Mouse (Mus musculus): ENCODE measurements around the gene Pop5. TPM values are rescaled to one million over a fixed set of nuclear protein-coding genes. Genes with fewer than 3 reads are reported as not detected.

The Pop5 gene
- total RNA-seq, 2 experiments from 2014 or later: 116 to 117 TPM

DNA sequence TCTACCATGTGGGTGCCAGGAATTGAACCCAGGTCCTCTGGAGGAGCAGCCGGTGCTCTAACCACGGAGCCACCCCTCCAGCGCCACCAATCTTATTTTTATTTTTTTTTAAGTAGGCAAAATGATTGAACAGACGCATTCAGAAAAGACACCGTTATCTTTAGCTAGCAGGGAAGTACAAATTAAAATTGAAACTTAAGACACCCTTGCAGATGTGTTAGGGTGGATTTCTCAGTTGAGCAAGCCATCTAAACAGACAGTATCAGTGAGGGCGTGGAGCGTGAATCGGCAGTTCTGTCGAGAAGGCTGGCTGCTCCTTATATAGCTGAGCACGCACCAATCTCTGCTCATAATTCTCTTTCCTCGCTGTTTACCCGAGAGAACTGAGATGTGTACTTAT is 17.6 kb upstream of the Pop5 start:
- peak overlapping the region; percentile 50 for H3K27ac ChIP-seq
- H3K4me3 ChIP-seq: no peak overlapping the region
- DNase-seq (ENCODE audit: extremely low spot score in 1 of 2, low spot score in 2 of 2): no peak
- TF ChIP-seq CTCF (IDR thresholded peaks at IDR 0.05): no peak
- intact Hi-C loops (cut with DNase I): no loop called here

DNA sequence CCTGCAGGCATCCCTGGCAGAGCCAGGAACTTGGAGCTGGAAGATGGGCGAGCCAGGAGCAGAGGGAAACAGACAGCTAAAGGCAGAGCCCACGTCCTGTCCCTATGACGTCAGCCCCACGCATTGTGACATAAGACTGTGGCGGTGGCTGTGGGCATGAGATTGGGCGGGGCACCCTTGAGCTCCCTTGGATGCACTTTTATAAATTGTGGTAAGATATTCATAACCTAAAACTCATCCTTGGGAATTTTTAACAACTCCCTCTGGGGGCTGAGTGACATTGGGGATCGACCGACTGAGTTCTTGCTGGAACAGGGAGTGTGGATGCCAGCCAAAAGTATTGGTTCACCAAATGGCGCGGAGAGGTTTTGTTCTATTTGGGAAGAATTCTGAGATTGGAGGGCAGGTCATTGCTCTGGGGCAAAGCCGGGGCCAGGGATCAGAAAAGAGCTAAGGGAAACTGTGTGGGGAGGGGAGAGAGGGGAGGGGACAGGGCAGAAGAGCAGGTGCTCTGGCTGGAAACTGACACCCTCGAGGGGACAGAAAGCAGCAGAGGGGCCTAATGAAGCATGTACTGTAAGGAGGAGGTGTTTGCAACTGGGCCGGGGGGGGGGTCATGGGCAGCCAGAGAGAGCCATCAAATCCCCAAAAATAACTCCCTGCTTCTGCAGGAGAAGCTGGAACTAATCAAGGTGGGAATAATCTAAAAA is 14.6 kb upstream of the Pop5 start:
- intact Hi-C loops (cut with DNase I): no loop called here
- no peak for TF ChIP-seq CTCF (IDR thresholded peaks at IDR 0.05)
- H3K27ac ChIP-seq: peak overlapping the region; percentile 52
- no peak overlapping the region for H3K4me3 ChIP-seq
- DNase-seq (ENCODE audit: extremely low spot score in 1 of 2, low spot score in 2 of 2): peak; percentile 53 to 71

- intact Hi-C loops (cut with DNase I): no loop called here
- peak; percentile 39 for TF ChIP-seq CTCF (IDR thresholded peaks at IDR 0.05)
Observed at GRCm38 (mm10) chr5:115222485-115222884, 13.2 kb upstream of the Pop5 start.

DNA sequence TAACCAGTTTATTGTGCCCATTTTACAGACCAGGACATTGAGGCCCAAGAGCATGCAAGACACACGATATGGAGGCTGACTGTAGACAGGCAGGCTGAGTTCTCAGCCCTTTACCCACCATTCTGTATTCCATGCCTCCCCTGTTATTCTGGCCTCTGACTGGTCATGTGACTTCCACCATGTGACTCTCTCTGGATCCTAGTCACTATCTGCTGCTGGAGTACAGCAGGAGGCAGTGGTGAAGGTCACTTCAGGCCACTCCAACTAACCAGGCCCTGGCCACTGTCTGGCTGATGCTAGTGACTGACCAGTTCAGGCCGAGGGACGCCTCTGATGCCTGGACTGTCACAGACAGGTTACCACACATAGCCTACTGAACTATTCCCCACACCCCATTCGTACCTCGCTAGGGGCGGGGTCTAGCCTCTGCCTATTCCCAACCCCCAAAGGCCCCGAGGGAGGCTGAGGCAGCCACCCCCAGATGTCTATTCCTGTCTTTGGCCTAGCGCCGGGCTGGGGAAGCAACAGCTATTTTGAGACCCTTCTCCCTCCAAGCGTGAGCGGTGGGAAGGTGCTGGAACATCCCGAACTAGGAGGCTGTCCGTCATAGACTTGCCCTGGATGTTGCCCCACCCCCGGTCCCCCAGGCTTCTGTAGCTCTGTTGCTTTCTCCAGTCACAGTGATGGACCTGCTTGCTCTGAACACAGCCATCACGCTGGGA is 4.6 kb upstream of the Pop5 start:
- DNase-seq (ENCODE audit: extremely low spot score in 1 of 2, low spot score in 2 of 2): peak; percentile 57 to 69
- Histone ChIP-seq H3K27ac (peak overlapping the region; percentile 83), H3K4me3 (no peak overlapping the region)
- no peak for TF ChIP-seq CTCF (IDR thresholded peaks at IDR 0.05)
- intact Hi-C loops (cut with DNase I): loop anchor here (1.0 kb wide), 2 partner anchors 18 to 44 kb away; no protein-coding TSS in a partner anchor

More at GRCm38 (mm10) chr5:115222485-115222884, 13.2 kb upstream of the Pop5 start:
- Histone ChIP-seq H3K4me3 (no peak overlapping the region), H3K27ac (no peak overlapping the region)
- no peak for DNase-seq (ENCODE audit: extremely low spot score in 1 of 2, low spot score in 2 of 2)

DNA sequence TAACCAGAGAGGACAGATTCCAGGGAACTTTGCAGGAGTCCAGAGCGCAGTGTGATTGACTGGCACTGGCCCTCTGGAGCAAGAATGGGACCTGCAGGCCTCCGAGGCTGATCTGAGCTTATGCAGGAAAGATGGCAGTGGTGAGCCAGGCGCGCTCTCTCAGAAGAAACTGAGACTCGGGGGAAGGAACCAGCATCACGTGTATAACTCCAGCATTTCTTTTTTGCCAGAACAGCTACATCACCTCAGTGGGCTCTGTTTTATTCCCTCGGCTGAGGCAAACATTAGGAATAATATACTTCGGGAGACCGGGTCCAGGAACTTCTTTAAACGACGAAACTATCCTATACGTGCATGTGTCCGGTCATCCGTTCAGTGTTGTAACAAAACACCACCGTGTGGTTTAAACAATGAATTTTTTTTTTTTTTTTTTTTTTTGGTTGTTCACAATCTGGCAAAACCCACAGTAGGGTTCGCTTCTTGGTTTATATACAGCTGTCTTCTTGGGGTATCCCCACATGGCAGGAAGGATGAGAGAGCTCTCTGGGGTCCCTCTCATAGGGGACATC is 4.0 kb upstream of the Pop5 start:
- no peak overlapping the region for H3K4me3 ChIP-seq
- H3K27ac ChIP-seq: peak overlapping the region; percentile 83
- intact Hi-C loops (cut with DNase I): loop anchor here (1.0 kb wide), 2 partner anchors 18 to 44 kb away; no protein-coding TSS in a partner anchor
- no peak for DNase-seq (ENCODE audit: extremely low spot score in 1 of 2, low spot score in 2 of 2)
- TF ChIP-seq CTCF (IDR thresholded peaks at IDR 0.05): peak; percentile 13

DNA sequence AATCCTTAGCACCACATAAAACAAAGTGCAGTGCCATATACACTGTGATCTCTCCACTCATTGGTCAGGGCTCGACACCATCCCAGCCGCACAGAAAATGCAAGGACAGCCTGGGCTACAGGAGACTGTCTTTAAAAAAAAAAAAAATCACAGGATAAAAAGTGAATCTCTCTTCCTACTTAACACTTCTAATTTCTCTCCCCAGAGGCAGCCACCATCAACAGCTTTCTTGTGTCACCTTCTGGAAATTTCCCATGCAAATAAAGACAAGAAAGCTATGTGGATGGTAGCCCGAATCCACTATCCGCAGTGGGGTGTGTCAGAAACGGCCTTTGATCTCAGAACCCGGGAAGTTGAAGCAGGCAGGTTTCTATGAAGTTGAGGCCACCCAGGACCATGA is 3.1 kb upstream of the Pop5 start:
- DNase-seq (ENCODE audit: extremely low spot score in 1 of 2, low spot score in 2 of 2): no peak

DNA sequence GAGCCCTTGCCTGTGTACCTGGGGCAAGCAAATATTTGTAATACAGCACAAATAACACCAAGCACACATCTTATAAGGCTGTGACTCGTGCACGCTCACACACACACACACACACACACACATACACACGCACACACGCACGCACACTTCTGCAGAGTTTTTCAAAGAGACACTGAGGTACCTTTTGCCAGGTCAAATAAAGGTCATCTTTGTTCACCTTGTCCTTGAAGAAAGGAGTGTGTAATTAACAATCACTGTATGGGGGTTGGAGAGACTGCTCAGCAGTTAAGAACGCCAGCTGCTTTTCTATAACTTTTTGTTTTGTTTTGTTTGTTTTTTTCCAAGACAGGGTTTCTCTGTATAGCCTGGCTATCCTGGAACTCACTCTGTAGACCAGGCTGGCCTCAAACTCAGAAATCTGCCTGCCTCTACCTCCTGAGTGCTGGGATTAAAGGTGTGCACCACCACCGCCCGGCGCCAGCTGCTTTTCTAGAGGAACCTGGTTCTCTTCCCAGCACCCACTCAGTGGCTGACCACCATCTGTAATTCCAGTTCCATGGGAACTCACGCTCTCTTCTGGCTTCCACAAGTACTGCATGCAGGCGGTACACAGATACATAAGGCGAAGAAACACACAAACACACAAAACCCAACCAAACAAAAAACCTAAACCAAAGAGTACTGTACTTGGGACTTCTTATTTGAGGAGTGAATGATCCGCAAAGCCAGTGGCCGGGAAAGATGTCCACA is 2.4 kb upstream of the Pop5 start:
- no peak overlapping the region for H3K4me3 ChIP-seq
- intact Hi-C loops (cut with DNase I): no loop called here
- no peak overlapping the region for H3K27ac ChIP-seq
- DNase-seq (ENCODE audit: extremely low spot score in 1 of 2, low spot score in 2 of 2): no peak
- TF ChIP-seq CTCF (IDR thresholded peaks at IDR 0.05): peak; percentile 3; the same call in 1 of the 2 replicates

More for the DNA sequence above, 3.1 kb upstream of the Pop5 start:
- intact Hi-C loops (cut with DNase I): no loop called here
- H3K27ac ChIP-seq: peak overlapping the region; percentile 83; the same call in 1 of the 2 replicates
- no peak overlapping the region for H3K4me3 ChIP-seq
- TF ChIP-seq CTCF (IDR thresholded peaks at IDR 0.05): no peak

DNA sequence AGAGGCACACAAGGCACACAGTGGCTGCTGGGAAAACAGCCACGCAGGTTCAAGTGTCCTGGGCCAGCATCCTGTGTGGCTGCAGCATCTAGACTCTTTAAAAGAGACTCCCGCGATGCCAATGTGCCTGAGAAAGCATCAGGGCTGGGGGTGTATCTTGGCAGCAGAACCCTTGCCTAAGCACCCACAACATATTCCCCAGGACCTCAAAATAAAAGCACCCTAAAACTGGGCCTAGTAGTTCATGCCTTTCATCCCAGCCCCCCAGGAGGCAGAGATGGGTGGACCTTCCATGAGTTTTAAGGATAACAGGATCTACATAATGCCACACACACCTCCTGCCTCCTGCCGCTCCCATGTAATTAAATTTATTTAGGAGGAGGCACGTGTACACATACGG is 1.1 kb upstream of the Pop5 start:
- Histone ChIP-seq H3K27ac (no peak overlapping the region), H3K4me3 (no peak overlapping the region)
- intact Hi-C loops (cut with DNase I): loop anchor here (1.0 to 2.0 kb wide), 2 partner anchors 76 to 256 kb away; partner anchors contain the start of gene Mlec
- no peak for DNase-seq (ENCODE audit: extremely low spot score in 1 of 2, low spot score in 2 of 2)
- no peak for TF ChIP-seq CTCF (IDR thresholded peaks at IDR 0.05)

DNA sequence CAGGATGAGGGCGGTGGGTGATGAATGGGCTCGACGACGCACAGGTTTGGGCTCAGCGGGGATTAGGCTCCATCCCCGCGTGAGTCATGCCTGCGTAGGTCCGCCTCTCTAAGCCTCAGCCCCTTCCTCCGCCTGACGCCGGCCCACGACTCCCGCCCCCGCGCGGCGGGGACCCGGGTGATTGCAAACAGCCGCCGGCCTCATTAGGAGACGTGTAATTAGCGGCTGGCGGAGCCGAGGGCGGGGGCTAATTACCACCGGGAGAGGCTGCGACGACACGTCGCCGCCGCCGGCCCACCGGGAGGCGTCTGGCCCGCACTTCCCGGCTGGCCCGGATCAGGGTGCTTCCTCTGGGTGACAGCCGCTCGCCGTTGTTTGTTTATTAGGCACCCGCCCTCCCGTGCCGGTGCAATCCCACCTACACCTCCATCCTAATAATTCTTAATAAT is 289 bp upstream of the Pop5 start:
- no peak for TF ChIP-seq CTCF (IDR thresholded peaks at IDR 0.05)
- DNase-seq (ENCODE audit: extremely low spot score in 1 of 2, low spot score in 2 of 2): peak; percentile 80 to 85
- Histone ChIP-seq H3K27ac (peak overlapping the region; percentile 94), H3K4me3 (peak overlapping the region; percentile 58)
- intact Hi-C loops (cut with DNase I): loop anchor here (2.0 kb wide), 1 partner anchor 257 kb away; no protein-coding TSS in a partner anchor

DNA sequence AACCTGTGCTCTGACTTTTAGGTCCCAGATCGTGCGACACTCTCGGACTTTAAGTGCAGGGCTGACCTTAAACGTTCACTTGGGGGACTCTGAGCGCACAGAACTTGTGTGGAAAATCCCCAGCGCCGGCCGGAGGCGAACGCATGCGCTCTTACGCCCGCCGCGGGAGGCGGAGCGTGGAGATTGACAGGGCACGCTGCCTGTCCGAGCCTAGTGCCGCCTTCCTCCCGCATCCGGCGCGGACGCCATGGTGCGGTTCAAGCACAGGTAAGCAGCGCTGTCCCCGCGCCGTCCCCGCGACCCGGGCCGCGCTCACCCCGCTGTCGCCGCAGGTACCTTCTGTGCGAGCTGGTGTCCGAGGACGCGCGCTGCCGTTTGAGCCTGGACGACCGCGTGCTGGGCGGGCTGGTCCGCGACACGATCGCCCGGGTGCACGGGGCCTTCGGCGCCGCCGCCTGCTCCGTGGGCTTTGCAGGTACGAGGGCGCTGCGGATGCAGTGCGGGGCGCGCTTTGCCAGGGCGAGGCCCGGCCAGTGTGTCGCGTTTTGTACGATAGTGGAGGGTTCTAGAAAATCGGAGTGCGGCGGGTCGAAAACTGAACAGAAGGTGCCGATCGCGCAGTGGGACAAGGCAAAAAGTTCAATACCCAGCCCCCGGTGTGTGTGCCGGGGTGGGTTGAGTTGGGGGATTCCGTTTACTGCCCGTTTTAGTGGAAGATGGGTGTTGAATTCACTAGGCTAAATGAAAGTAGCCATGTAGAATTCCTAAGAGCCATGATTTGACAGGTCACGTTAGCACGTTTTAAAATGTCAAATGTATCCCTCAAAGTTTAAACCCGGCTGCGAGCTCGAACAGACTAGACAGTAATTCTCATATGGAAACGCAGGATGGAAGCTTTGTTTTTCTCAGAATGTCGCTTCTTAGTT is 2.4 kb downstream of the Pop5 start:
- DNase-seq (ENCODE audit: extremely low spot score in 1 of 2, low spot score in 2 of 2): peak; percentile 89 to 91
- H3K4me3 ChIP-seq: peak overlapping the region; percentile 74
- intact Hi-C loops (cut with DNase I): loop anchor here (2.0 kb wide), 2 partner anchors 105 to 113 kb away; no protein-coding TSS in a partner anchor
- peak; percentile 21 for TF ChIP-seq CTCF (IDR thresholded peaks at IDR 0.05)
- H3K27ac ChIP-seq: peak overlapping the region; percentile 93

Data from left cerebral cortex, adult 2 months (tissue).